Mouse (Mus musculus) forebrain, embryonic 14.5 days (tissue): ENCODE results near the gene Tpk1. TPM values are rescaled to one million over a fixed set of nuclear protein-coding genes. Genes with fewer than 3 reads are reported as not detected.

ENCODE experiments used
- ATAC-seq: fragments of 200-750 bp; cut with Nextera tagmentation; 2 replicates; pipeline ENCODE4 v1.8.0; 2017; ENCODE audit warnings: mild to moderate bottlenecking, moderate library complexity
- DNase-seq: peaks from one replicate; pipeline ENCODE4 v3.0.0-alpha.2; 2015; ENCODE audit warnings: low spot score
- H3K27ac ChIP-seq: fragments of 300-500 bp; sonication (generic); 2 replicates; pipeline ENCODE4 v1.5.1; 2014; ENCODE audit warnings: low read depth, mild to moderate bottlenecking, control low read depth, low read length, moderate library complexity
- H3K27me3 ChIP-seq: fragments of 300-500 bp; sonication (generic); replicated peaks from 2 replicates; pipeline ENCODE4 v1.6.1; 2014; ENCODE audit warnings: low read length, control low read depth, mixed read lengths; ENCODE audit not compliant: control insufficient read depth, insufficient read depth
- H3K36me3 ChIP-seq: fragments of 300-500 bp; sonication (generic); 2 replicates; pipeline ENCODE4 v1.6.1; 2014; ENCODE audit warnings: low read length, control low read depth; ENCODE audit not compliant: control insufficient read depth, insufficient read depth
- H3K4me1 ChIP-seq: fragments of 300-500 bp; sonication (generic); 2 replicates; pipeline ENCODE4 v1.6.1; 2014; ENCODE audit warnings: antibody characterized with exemption, low read length, control low read depth; ENCODE audit not compliant: control insufficient read depth, insufficient read depth
- H3K4me2 ChIP-seq: fragments of 300-500 bp; sonication (generic); 2 replicates; pipeline ENCODE4 v1.6.1; 2014; ENCODE audit warnings: mild to moderate bottlenecking, control low read depth, low read length
- H3K4me3 ChIP-seq: fragments of 300-500 bp; sonication (generic); 2 replicates; pipeline ENCODE4 v1.5.1; 2014; ENCODE audit warnings: low read depth, low read length, control low read depth
- H3K9ac ChIP-seq: fragments of 300-500 bp; sonication (generic); 2 replicates; pipeline ENCODE4 v1.6.1; 2014; ENCODE audit warnings: mild to moderate bottlenecking, low read length, control low read depth, moderate library complexity
- H3K9me3 ChIP-seq: fragments of 300-500 bp; sonication (generic); replicated peaks from 2 replicates; pipeline ENCODE4 v1.6.1; 2016; ENCODE audit warnings: low read length, control low read depth, mixed read lengths; ENCODE audit not compliant: control insufficient read depth
- WGBS: fragments of 180-500 bp; shearing (Covaris S2); extraction: QIAGEN DNeasy Blood & Tissue Kit; methylation state at CpG from one replicate; pipeline ENCODE4 v1.1.7; 2014; 5-methylcytosine and 5-hydroxymethylcytosine counted together
- polyA plus RNA-seq: library from polyadenylated mRNA; unstranded; fragments of >200 nt; fragmentation: Nextera tagmentation; extraction: Ambion mirVana; gene quantifications from 2 replicates; pipeline ENCODE4 v1.2.1, GENCODE M21; 2014

Tpk1 gene
- polyA plus RNA-seq, 1 experiment from 2014 or later, result 5.5 TPM

DNA sequence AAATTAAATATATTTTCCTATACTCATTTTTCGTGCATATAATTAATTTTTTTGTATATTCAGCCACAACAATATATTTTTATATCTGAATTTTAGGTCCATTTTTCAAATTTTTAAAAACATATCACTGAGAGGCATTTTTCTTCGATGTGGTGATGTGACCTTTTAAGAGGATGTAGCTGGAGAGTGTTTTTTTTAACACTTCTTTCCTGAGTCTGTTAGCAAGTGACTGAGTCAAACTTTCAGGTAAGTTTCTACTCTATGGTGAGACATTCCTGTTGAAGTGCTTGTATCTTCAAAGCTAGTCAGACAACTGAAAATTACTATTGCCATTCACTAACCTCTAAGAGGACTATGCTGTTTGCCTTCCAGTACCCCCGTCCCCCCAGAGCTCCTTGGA, 283.3 kb downstream of the Tpk1 start:
- H3K4me3 ChIP-seq, result no peak overlapping the region
- no peak overlapping the region for H3K9ac ChIP-seq
- H3K27me3 ChIP-seq, result no peaks in the 10 kb centered on the region
- DNase-seq (no peak), ATAC-seq (no peak)
- H3K4me2 ChIP-seq, result no peak overlapping the region
- H3K36me3 ChIP-seq, result no peaks in the 10 kb centered on the region
- 89% methylated on average over 3 of the region's 3 CpGs for WGBS
- no peaks in the 10 kb centered on the region; the same call in 1 of the 2 replicates for H3K4me1 ChIP-seq
- no peaks in the 10 kb centered on the region for H3K9me3 ChIP-seq
- H3K27ac ChIP-seq, result no peak overlapping the region

DNA sequence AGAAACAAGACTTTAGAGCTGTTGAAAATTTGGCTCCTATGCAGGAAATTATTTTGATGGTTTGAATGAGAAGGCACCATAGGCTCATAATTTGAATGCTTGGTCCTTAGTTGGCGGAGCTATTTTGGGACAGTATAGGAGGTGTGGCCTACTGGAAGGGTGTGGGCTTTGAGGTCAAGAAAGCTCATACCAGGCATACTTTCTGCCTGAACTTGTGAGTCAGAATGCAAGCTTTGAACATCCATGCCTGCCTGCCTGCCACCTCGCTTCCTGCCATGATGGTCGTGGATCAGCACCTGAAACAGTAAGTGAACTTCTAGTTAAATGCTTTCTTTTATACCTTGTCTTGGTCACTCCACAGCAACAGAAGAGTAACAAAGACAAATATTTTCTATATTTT, 283.8 kb downstream of the Tpk1 start:
- H3K36me3 ChIP-seq, result no peaks in the 10 kb centered on the region
- WGBS, result 89% methylated on average over 3 of the region's 3 CpGs
- H3K27ac ChIP-seq, result no peak overlapping the region
- H3K4me3 ChIP-seq, result no peak overlapping the region
- H3K9me3 ChIP-seq, result no peaks in the 10 kb centered on the region
- no peak overlapping the region for H3K4me2 ChIP-seq
- H3K4me1 ChIP-seq, result no peaks in the 10 kb centered on the region; the same call in 1 of the 2 replicates
- DNase-seq (no peak), ATAC-seq (no peak)
- H3K9ac ChIP-seq, result no peak overlapping the region
- no peaks in the 10 kb centered on the region for H3K27me3 ChIP-seq

DNA sequence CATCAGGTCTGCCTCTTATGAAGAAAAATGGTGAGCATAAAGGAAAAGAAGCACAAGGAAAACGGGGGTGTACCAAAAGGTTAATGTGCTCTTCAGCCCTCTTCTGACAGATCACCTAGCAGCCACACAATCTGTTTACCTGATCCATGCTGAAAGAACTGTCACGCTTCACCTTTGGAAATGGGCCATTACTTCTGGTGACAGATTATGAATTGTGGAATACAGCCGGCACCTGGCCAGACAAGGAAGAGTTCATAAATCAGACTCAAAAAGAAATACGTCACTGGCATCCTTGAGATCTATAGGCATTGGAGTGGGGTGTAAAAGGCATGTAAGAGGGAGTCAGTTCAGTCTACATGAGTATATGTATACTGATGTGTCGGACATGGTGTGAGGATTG, 292.9 kb downstream of the Tpk1 start:
- DNase-seq (no peak), ATAC-seq (no peak)
- Histone ChIP-seq H3K27ac (no peak overlapping the region), H3K4me2 (no peak overlapping the region), H3K9me3 (no peaks in the 10 kb centered on the region), H3K9ac (no peak overlapping the region), H3K4me3 (no peak overlapping the region), H3K36me3 (no peaks in the 10 kb centered on the region), H3K4me1 (no peaks in the 10 kb centered on the region), H3K27me3 (no peaks in the 10 kb centered on the region)
- 92% methylated on average over 5 of the region's 5 CpGs for WGBS

DNA sequence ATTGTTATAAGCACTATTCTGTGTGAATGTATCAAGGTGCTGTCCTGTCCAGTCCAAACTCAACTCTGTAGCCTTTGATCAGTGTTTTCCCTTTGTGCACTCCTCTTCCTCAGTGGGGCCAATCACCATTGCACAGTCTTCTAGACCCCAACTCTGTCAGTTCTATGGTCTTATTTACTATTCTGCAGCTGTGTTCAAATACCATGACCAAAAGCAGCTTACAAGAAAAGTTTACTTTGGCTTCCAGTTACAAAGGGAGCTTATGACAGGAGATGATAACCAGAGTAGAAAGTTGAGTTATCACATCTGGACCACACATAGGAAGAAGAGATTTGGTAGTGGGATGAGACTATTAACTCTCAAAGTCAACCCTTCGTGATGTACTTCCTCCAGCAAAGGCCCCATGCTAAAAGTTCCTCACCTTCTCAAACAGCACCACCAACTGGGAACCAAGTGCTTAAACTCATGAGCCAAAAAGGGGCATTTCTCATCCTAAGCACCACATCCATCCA, 298.6 kb downstream of the Tpk1 start:
- 76% methylated on average over 1 of the region's 1 CpGs for WGBS
- H3K36me3 ChIP-seq, result no peaks in the 10 kb centered on the region
- DNase-seq, result no peak

DNA sequence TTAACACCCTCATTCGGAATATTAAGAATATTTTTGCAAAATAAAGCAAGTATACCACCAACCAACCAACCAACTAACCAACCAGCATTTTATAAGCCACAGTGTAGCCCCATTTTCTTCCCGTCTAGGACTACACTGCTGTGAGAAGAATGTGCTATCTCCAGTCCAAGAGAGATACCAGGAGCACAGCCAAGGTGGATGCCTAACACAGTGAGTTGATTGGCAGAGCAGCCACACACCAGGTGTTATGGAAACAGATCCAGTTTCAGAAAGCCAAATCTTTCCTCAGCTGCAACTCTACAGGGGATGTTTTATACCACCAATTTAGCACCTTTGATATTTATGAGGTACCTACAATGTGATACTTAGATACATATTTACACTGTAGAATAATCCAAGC, 299.1 kb downstream of the Tpk1 start:
- no peaks in the 10 kb centered on the region for H3K4me1 ChIP-seq
- H3K4me2 ChIP-seq, result no peak overlapping the region
- no peaks in the 10 kb centered on the region for H3K27me3 ChIP-seq
- ATAC-seq (no peak), DNase-seq (no peak)
- WGBS, result 88% methylated on average over 2 of the region's 2 CpGs
- no peaks in the 10 kb centered on the region for H3K36me3 ChIP-seq
- H3K9ac ChIP-seq, result no peak overlapping the region
- no peak overlapping the region for H3K27ac ChIP-seq
- H3K9me3 ChIP-seq, result no peaks in the 10 kb centered on the region
- no peak overlapping the region for H3K4me3 ChIP-seq

More for the DNA sequence above, 298.6 kb downstream of the Tpk1 start:
- Histone ChIP-seq H3K4me1 (no peaks in the 10 kb centered on the region), H3K9me3 (no peaks in the 10 kb centered on the region), H3K27ac (no peak overlapping the region), H3K4me2 (no peak overlapping the region), H3K4me3 (no peak overlapping the region), H3K27me3 (no peaks in the 10 kb centered on the region), H3K9ac (no peak overlapping the region)
- ATAC-seq, result no peak

DNA sequence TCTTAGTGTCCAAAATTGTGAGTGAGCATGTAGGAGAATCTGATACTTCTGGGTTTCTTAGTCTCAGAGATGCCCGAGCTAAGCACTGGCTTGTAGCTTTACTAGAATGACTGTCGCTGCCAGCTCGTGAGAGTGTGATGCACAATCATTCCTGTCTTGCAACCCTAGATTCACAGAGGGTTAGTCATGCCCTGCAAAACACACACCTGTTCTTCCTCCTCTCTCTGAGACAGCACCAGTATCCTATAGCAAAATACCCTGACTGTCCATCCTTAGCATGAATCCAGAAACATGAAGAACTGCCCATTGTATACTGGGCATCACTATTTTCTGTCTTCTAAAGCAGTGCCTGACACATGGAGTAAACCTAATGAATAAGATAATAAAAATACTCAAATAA, 302.2 kb downstream of the Tpk1 start:
- Histone ChIP-seq H3K36me3 (no peaks in the 10 kb centered on the region), H3K27ac (no peak overlapping the region), H3K4me3 (no peak overlapping the region), H3K4me2 (no peak overlapping the region), H3K27me3 (no peaks in the 10 kb centered on the region), H3K4me1 (no peaks in the 10 kb centered on the region), H3K9me3 (no peaks in the 10 kb centered on the region), H3K9ac (no peak overlapping the region)
- no peak for DNase-seq
- ATAC-seq, result no peak
- 94% methylated on average over 3 of the region's 3 CpGs for WGBS

DNA sequence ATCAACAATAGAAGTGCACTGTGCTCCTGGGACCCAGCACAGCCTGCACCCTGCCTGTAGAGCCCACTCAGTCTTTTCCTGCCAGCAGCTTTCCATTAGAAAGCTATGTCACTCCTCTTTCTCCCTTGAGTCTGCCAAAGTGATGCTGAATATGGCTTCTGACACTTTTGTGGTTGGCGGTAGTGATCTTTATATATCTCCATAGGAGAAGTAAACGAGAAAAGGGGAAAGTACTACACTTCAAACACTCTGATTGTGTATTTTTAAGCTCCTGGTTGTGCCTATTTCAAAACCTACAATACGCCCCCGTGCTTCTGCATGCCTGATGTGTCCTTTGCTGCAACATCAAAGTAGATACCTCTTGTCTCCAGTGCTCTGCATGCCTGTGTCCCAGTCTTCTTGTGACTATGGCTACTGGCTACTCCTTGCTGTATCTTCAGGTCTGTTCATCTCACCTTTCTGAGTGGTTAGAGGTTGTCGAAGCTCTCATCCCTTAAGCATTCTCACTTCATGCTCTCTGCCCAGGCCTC, 302.7 kb downstream of the Tpk1 start:
- no peak overlapping the region for H3K9ac ChIP-seq
- no peak overlapping the region for H3K4me3 ChIP-seq
- H3K9me3 ChIP-seq, result no peaks in the 10 kb centered on the region
- 81% methylated on average over 5 of the region's 5 CpGs for WGBS
- no peak overlapping the region for H3K4me2 ChIP-seq
- no peaks in the 10 kb centered on the region for H3K36me3 ChIP-seq
- ATAC-seq, result no peak
- no peaks in the 10 kb centered on the region for H3K27me3 ChIP-seq
- DNase-seq, result no peak
- H3K4me1 ChIP-seq, result no peaks in the 10 kb centered on the region
- H3K27ac ChIP-seq, result no peak overlapping the region

DNA sequence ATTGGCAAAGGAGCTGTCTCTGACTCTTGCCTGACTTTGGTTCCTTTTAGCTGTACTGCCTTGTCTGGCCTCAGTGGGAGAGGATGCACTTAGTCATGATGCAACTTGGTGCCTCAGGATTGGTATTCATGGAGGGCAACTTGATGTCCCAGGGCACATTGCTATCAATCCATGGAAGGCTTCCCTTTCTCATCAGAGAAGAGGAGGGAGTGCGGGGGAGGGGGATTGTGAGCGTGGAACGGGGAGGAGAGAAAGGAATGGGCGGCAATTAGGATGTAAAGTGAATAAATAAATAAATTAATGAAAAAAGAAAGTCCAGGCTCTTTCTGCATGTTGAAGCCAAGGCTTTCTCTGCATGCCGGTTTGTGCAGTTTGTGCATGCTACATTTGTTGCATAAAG, 304.8 kb downstream of the Tpk1 start:
- no peak for ATAC-seq
- 23% methylated on average over 5 of the region's 5 CpGs for WGBS
- Histone ChIP-seq H3K9me3 (no peaks in the 10 kb centered on the region), H3K27ac (no peak overlapping the region), H3K4me1 (no peaks in the 10 kb centered on the region), H3K4me2 (no peak overlapping the region), H3K4me3 (no peak overlapping the region), H3K9ac (no peak overlapping the region), H3K27me3 (no peaks in the 10 kb centered on the region), H3K36me3 (no peaks in the 10 kb centered on the region)
- DNase-seq, result no peak

DNA sequence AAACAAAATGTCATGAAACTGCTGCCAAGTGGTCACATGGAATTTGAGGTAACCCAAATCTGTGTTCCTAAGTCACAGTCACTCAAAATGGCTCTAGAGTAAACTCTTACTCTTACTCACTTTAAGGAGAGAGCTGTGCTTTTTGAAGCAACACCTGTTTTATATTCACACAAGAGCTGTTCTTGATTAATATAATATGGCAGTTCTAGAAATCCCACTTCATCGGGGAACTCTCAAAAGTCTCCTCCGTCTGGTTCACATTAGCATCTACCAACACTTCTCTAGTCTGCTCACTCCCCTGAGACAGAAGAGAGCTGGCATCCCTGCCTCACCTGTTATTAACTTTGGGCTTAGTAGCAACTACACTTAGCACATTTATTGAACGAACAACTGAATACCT, 305.9 kb downstream of the Tpk1 start:
- WGBS, result 97% methylated on average over 3 of the region's 3 CpGs
- Histone ChIP-seq H3K4me3 (no peak overlapping the region), H3K4me1 (no peaks in the 10 kb centered on the region), H3K36me3 (no peaks in the 10 kb centered on the region), H3K9ac (no peak overlapping the region), H3K9me3 (no peaks in the 10 kb centered on the region), H3K4me2 (no peak overlapping the region), H3K27ac (no peak overlapping the region), H3K27me3 (no peaks in the 10 kb centered on the region)
- DNase-seq, result no peak
- ATAC-seq, result no peak
